Mouse (Mus musculus) lung, postnatal 4 days (tissue): ENCODE data around the gene Spin2-ps6.
"Not testable (repeated sequence)": the region's sequence is repeated elsewhere in the genome, so short reads cannot be mapped to it uniquely, and the experiment has no call there.

ENCODE experiments used
- DNase-seq, 2 experiments: peaks; one replicate each; pipeline ENCODE4 v3.0.0; 2021

Spin2-ps6 gene

GRCm38 (mm10) chrX:33234569-33234968 lies at the start of gene Spin2-ps6:
Gene Spin2-ps6, plus strand, starts transcription at chrX:33234869.
- DNase-seq = not testable (repeated sequence)
